Mouse (Mus musculus) bone marrow, adult 2 months (tissue): ENCODE data around the gene Extl1.

ENCODE experiments used
- CTCF ChIP-seq: fragments of 200-500 bp; IDR thresholded peaks from 2 replicates; pipeline ENCODE4 v1.5.1; 2011; ENCODE audit warnings: low read length, control low read depth; ENCODE audit not compliant: control insufficient read depth, insufficient read depth
- POLR2A ChIP-seq: fragments of 200-500 bp; IDR thresholded peaks from 2 replicates; pipeline ENCODE4 v1.6.1; 2011; ENCODE audit warnings: low read depth, mild to moderate bottlenecking, control low read depth, low read length, borderline replicate concordance; ENCODE audit not compliant: control insufficient read depth

DNA sequence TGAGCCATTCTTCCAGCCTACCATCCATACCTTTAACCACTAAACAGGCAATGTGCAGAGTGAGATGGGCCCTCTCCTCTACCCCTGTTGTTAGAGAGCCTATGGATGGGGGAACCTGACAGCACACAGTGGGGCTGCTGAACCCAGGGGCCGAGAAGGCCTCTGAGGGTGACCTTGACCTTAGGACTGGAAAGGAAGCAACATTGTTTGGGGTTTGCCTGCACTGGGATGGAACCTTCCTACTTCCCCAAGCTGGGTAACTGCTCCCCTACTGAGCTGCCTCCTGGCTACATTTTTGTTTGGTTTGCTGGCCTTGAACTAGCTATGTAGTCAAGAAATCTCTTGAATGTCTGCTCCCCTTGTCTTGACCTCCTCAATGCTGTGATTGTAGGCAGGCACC, 9.3 kb downstream of the Extl1 start:
- TF ChIP-seq POLR2A = no peak
- TF ChIP-seq CTCF = no peak
